Mouse (Mus musculus) olfactory bulb, adult 2 months (tissue): ENCODE results near the gene Fhit.

Experiments
- CTCF ChIP-seq: fragments of 200-500 bp; IDR thresholded peaks from 2 replicates; pipeline ENCODE4 v1.5.1; 2012; ENCODE audit warnings: low read depth, mild to moderate bottlenecking, low read length, moderate library complexity; ENCODE audit not compliant: insufficient read depth
- POLR2A ChIP-seq: fragments of 200-500 bp; IDR thresholded peaks from 2 replicates; pipeline ENCODE4 v1.6.1; 2012; ENCODE audit warnings: mild to moderate bottlenecking, low read depth, low read length, moderate library complexity; ENCODE audit not compliant: insufficient read depth

- TF ChIP-seq POLR2A: no peak
- TF ChIP-seq CTCF: no peak
Measured at GRCm38 (mm10) chr14:9583227-9584155, 1578.3 kb downstream of the Fhit start.
